ENCODE assay signal across 8 mouse cellular contexts in the genomic region with DNA sequence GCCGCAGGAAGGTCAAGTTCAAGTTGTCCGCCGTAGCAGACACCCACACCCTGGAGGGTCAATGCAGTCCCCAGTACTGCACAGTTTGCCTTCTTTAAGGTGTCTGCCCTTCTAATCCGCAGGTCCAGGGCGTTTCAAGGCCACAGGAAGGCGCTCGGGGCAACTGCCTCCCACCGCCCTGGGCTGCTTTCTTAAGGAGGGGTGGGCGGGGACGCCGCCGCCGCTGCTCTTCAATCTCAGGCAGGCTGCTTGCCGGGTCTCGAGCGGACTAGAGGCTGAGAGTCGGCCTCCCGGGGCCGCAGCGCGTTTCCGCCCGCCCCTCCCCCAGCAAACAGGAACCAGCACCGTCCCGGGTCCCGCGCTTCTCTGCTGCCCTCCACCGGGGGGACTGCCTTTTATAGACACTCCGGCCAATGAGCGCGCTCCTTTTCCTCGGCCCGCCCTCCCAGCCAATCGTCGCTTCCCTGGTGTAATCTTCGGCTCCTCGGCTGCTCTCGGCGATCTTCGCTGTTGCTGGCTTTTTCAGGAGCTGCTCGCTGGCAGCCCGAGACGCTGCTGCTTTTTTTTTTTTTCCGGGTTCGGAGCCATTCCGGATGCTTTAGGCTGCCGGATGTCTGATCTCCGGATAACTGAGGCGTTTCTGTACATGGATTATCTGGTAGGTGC. TPM values are rescaled to one million over a fixed set of nuclear protein-coding genes. Genes with fewer than 3 reads are reported as not detected.
DNase-seq lines count a peak whose midpoint lies in the region; ATAC-seq and TF ChIP-seq lines count a peak whose summit lies in the region.

A gene (plus strand): TSS at position 467 of the 666 bp plus-strand sequence.

- peak within 1 kb of the TSS; percentile 93 for H3K9ac ChIP-seq in MEL (ENCODE audit: control insufficient read depth, low read depth, low read length, poor library complexity, severe bottlenecking)
- H3K9ac ChIP-seq in lung, embryonic 16.5 days (ENCODE audit: low read length) = peak within 1 kb of the TSS; percentile 89

- H3K9me3 ChIP-seq in MEL (replicated peaks; ENCODE audit: insufficient read depth, low read length) = no peaks in the 10 kb centered on the region
- H3K9me3 ChIP-seq in lung, embryonic 16.5 days (ENCODE audit: control insufficient read depth, low read length) = no peaks in the 10 kb centered on the region

- H3K27ac ChIP-seq in MEL (ENCODE audit: control insufficient read depth, low read depth, low read length) = peak within 1 kb of the TSS; percentile 76
- H3K27ac ChIP-seq in cerebellum, adult 2 months (ENCODE audit: insufficient read depth, low read length) = peak within 1 kb of the TSS; percentile 65
- H3K27ac ChIP-seq in lung, embryonic 16.5 days (ENCODE audit: low read length) = peak within 1 kb of the TSS; percentile 88

- no peak for TF ChIP-seq RAD21 in MEL (IDR thresholded peaks at IDR 0.05; ENCODE audit: low read depth, low read length)

- no peaks in the 10 kb centered on the region for H3K27me3 ChIP-seq in MEL (ENCODE audit: control insufficient read depth in 1 of 2, insufficient read depth in 2 of 2, low read length in 2 of 2)
- no peaks in the 10 kb centered on the region for H3K27me3 ChIP-seq in cerebellum, adult 2 months (ENCODE audit: control insufficient read depth, insufficient read depth, low read length)
- H3K27me3 ChIP-seq in lung, embryonic 16.5 days (ENCODE audit: control insufficient read depth, insufficient read depth, low read depth, low read length) = no peaks in the 10 kb centered on the region

- peak; percentile 98 to 100 for TF ChIP-seq POLR2A in MEL (IDR thresholded peaks at IDR 0.05; ENCODE audit: control insufficient read depth in 1 of 2, insufficient read depth in 1 of 2, low read depth in 1 of 2, low read length in 2 of 2, poor library complexity in 1 of 2)
- peak; percentile 100 for TF ChIP-seq POLR2A in cerebellum, adult 2 months (IDR thresholded peaks at IDR 0.05; ENCODE audit: borderline replicate concordance, insufficient read depth, low read length)

- peak in 2 of 3 experiments; percentile 34 to 45; a peak in 4 of 6 replicates for TF ChIP-seq CTCF in MEL (IDR thresholded peaks at IDR 0.05 in 2 of 3, conservative IDR thresholded peaks at IDR 0.05 in 1 of 3; ENCODE audit: control insufficient read depth in 1 of 3, insufficient read depth in 1 of 3, low read depth in 2 of 3, low read length in 3 of 3, poor library complexity in 1 of 3, severe bottlenecking in 1 of 3)
- TF ChIP-seq CTCF in cerebellum, adult 2 months (IDR thresholded peaks at IDR 0.05; ENCODE audit: borderline replicate concordance, insufficient read depth, low read depth, low read length) = no peak; the same call in 1 of the 2 replicates

- ATAC-seq in hematopoietic stem cell, adult 5-6 weeks (replicated peaks in 1 of 2; ENCODE audit: insufficient read depth in 1 of 2, low FRiP score in 2 of 2, low TSS enrichment in 1 of 2, low read depth in 1 of 2, poor library complexity in 2 of 2, severe bottlenecking in 2 of 2) = peak; percentile 93 to 96
- peak; percentile 98 for ATAC-seq in lung, embryonic 16.5 days (ENCODE audit: low read depth)

- peaks cover 15% of the 10 kb centered on the region for H3K79me2 ChIP-seq in MEL (ENCODE audit: control insufficient read depth, insufficient read depth, low read length, poor library complexity)

- peaks cover 2 to 20% of the 10 kb centered on the region in 2 experiments for H3K4me1 ChIP-seq in MEL (ENCODE audit: control insufficient read depth in 1 of 2, insufficient read depth in 2 of 2, low read length in 2 of 2)
- H3K4me1 ChIP-seq in cerebellum, adult 2 months (ENCODE audit: control insufficient read depth, insufficient read depth, low read length) = no peaks in the 10 kb centered on the region
- H3K4me1 ChIP-seq in lung, embryonic 16.5 days (replicated peaks; ENCODE audit: control insufficient read depth, insufficient read depth, low read length) = peaks cover 17% of the 10 kb centered on the region

- peak within 1 kb of the TSS; percentile 69 for H3K4me2 ChIP-seq in lung, embryonic 16.5 days (ENCODE audit: low read depth, low read length)

- DNase-seq in MEL (ENCODE audit: low read depth, low spot score) = peak; percentile 98
- DNase-seq in cerebellum, adult 2 months = peak; percentile 98
- peak; percentile 97 for DNase-seq in forelimb bud, embryonic 11.5 days (ENCODE audit: low read depth, low spot score)
- DNase-seq in layer of hippocampus, adult 9-10 months (ENCODE audit: low spot score) = peak; percentile 84
- peak; percentile 97 for DNase-seq in ovary, postnatal 10 days (ENCODE audit: low spot score)
- DNase-seq in thymus, postnatal 10 days (ENCODE audit: low spot score in 2 of 2) = peak; percentile 98 to 100

- TF ChIP-seq EP300 in MEL (IDR thresholded peaks at IDR 0.05; ENCODE audit: low read depth in 1 of 2, low read length in 2 of 2) = peak in 1 of 2 experiments; percentile 39; a peak in 2 of 4 replicates

- under 1% methylated on average over 49 of the region's 49 CpGs for WGBS in cerebellum, adult 2 months
- WGBS in lung, embryonic 16.5 days = under 1% methylated on average over 48 of the region's 49 CpGs

- H3K36me3 ChIP-seq in MEL (ENCODE audit: control insufficient read depth in 1 of 2, insufficient read depth in 2 of 2, low read length in 2 of 2) = peaks cover 0 to 21% of the 10 kb centered on the region in 2 experiments; a peak in 2 of 4 replicates
- H3K36me3 ChIP-seq in lung, embryonic 16.5 days (ENCODE audit: control insufficient read depth, insufficient read depth, low read length) = no peaks in the 10 kb centered on the region

- H3K4me3 ChIP-seq in MEL (ENCODE audit: control insufficient read depth in 1 of 2, insufficient read depth in 1 of 2, low read depth in 2 of 2, low read length in 2 of 2) = peak within 1 kb of the TSS; percentile 84 to 94
- peak within 1 kb of the TSS; percentile 80 for H3K4me3 ChIP-seq in cerebellum, adult 2 months (replicated peaks; ENCODE audit: insufficient read depth, low read depth, low read length)
- H3K4me3 ChIP-seq in lung, embryonic 16.5 days (ENCODE audit: low read length) = peak within 1 kb of the TSS; percentile 76

TF ChIP-seq in MEL, 35 proteins besides CTCF, POLR2A, EP300 and RAD21 (continues in another document):
- no peak for TF ChIP-seq BHLHE40 (IDR thresholded peaks at IDR 0.05; ENCODE audit: borderline replicate concordance, low read depth, low read length)
- TF ChIP-seq ZMIZ1 (IDR thresholded peaks at IDR 0.05; ENCODE audit: low read depth, low read length) = peak; percentile 99
- no peak for TF ChIP-seq GABPA (IDR thresholded peaks at IDR 0.05; ENCODE audit: low read depth, low read length)
- TF ChIP-seq ETS1 (IDR thresholded peaks at IDR 0.05; ENCODE audit: low read depth, low read length) = peak; percentile 43; the same call in 1 of the 2 replicates
- TF ChIP-seq MAX (IDR thresholded peaks at IDR 0.05; ENCODE audit: low read length) = 0 out of 2 replicates have a peak, but pooled peaks have one; percentile 12
- no peak for TF ChIP-seq MYC (IDR thresholded peaks at IDR 0.05; ENCODE audit: low read depth, low read length)
- TF ChIP-seq UBTF (IDR thresholded peaks at IDR 0.05; ENCODE audit: borderline replicate concordance, insufficient read depth, low read depth, low read length) = no peak
- 0 out of 2 replicates have a peak, but pooled peaks have one; percentile 17 for TF ChIP-seq MAZ (IDR thresholded peaks at IDR 0.05; ENCODE audit: low read depth, low read length)
- TF ChIP-seq SMC3 (IDR thresholded peaks at IDR 0.05; ENCODE audit: low read depth, low read length) = no peak
- peak; percentile 98 for TF ChIP-seq ZNF384 (IDR thresholded peaks at IDR 0.05; ENCODE audit: low read depth, low read length)
- TF ChIP-seq TCF12 (IDR thresholded peaks at IDR 0.05; ENCODE audit: low read depth, low read length) = peak; percentile 71; the same call in 1 of the 2 replicates
- no peak for TF ChIP-seq CHD2 (IDR thresholded peaks at IDR 0.05; ENCODE audit: low read length)
- TF ChIP-seq ZC3H11A (IDR thresholded peaks at IDR 0.05; ENCODE audit: low read depth, low read length) = 0 out of 2 replicates have a peak, but pooled peaks have one; percentile 13
- TF ChIP-seq TBP (IDR thresholded peaks at IDR 0.05; ENCODE audit: low read depth, low read length) = peak; percentile 99
- TF ChIP-seq HCFC1 (IDR thresholded peaks at IDR 0.05; ENCODE audit: low read depth, low read length) = peak; percentile 72
- TF ChIP-seq TAL1 (IDR thresholded peaks at IDR 0.05; ENCODE audit: low read length) = no peak
- TF ChIP-seq MXI1 (IDR thresholded peaks at IDR 0.05; ENCODE audit: low read depth, low read length) = peak; percentile 53
- peak; percentile 97 for TF ChIP-seq POLR2AphosphoS2 (IDR thresholded peaks at IDR 0.05; ENCODE audit: low read length)
- TF ChIP-seq RCOR1 (IDR thresholded peaks at IDR 0.05; ENCODE audit: low read depth, low read length) = no peak; the same call in none of the 2 replicates
- TF ChIP-seq USF1 (IDR thresholded peaks at IDR 0.05; ENCODE audit: low read depth, low read length) = no peak
- TF ChIP-seq KAT2A (conservative IDR thresholded peaks at IDR 0.05; ENCODE audit: low read depth, low read length) = peak; percentile 59; the same call in 1 of the 2 replicates
- TF ChIP-seq USF2 (IDR thresholded peaks at IDR 0.05; ENCODE audit: borderline replicate concordance in 1 of 2, insufficient read depth in 1 of 2, low read depth in 1 of 2, low read length in 2 of 2) = no peak
- TF ChIP-seq CHD1 (IDR thresholded peaks at IDR 0.05; ENCODE audit: low read depth, low read length) = no peak
- no peak for TF ChIP-seq E2F4 (IDR thresholded peaks at IDR 0.05; ENCODE audit: borderline replicate concordance, low read depth, low read length)
- TF ChIP-seq ELF1 (IDR thresholded peaks at IDR 0.05; ENCODE audit: low read depth, low read length) = peak; percentile 72
- TF ChIP-seq MAFK (IDR thresholded peaks at IDR 0.05; ENCODE audit: borderline replicate concordance, low read depth, low read length) = no peak
- peak; percentile 99 for TF ChIP-seq NELFE (IDR thresholded peaks at IDR 0.05; ENCODE audit: low read depth, low read length)
- no peak; the same call in 1 of the 2 replicates for TF ChIP-seq NRF1 (IDR thresholded peaks at IDR 0.05; ENCODE audit: insufficient read depth, low read depth, low read length, poor library complexity, severe bottlenecking)
- TF ChIP-seq MEF2A (IDR thresholded peaks at IDR 0.05; ENCODE audit: extremely low read depth, insufficient replicate concordance, low read depth, low read length, poor library complexity, severe bottlenecking) = no peak

RNA-seq across cellular contexts. Expression of the gene that starts here (rescaled TPM):
- total RNA-seq in MEL (2012; rRNA removed) = 3.6 and 4.2 TPM in 2 replicates
- 1 to 10 TPM in 1 of 2 experiments, not detected in 1; 5.8 TPM for polyA plus RNA-seq in MEL (2012; ENCODE audit: insufficient read depth in 1 of 2, insufficient read length in 2 of 2, low read depth in 1 of 2, low replicate concordance in 2 of 2, missing spikeins in 1 of 2)
- polyA plus RNA-seq in cerebellum, adult 2 months (2012; rRNA removed) = 10.3 and 12.2 TPM in 2 replicates
- 16.2 and 20.7 TPM in 2 replicates for total RNA-seq in hematopoietic stem cell, adult 5-6 weeks (2017)
- polyA plus RNA-seq in lung, embryonic 16.5 days (2015; fragmentation: Nextera tagmentation; extraction: Ambion mirVana) = 10.1 and 10.6 TPM in 2 replicates

Comparison
In these comparisons a context has a peak if more than half of its experiments do, and no peak if none do; other contexts are left out.
1. Peak in every context shown above with its lines: DNase-seq, ATAC-seq, H3K4me3 ChIP-seq and H3K27ac ChIP-seq.